Mouse (Mus musculus) CH12F3 (cell line): ENCODE results near the gene Lpcat2b.
"Not testable (repeated sequence)": the region's sequence is repeated elsewhere in the genome, so short reads cannot be mapped to it uniquely, and the experiment has no call there.

ENCODE experiments used
- in situ Hi-C: fragments of 300-500 bp; cut with MboI; formaldehyde crosslinking; loops from 2 replicates; pipeline ENCODE4 v1.14.3; 2020; ENCODE audit warnings: low sequenced_read_pairs

The Lpcat2b gene

DNA sequence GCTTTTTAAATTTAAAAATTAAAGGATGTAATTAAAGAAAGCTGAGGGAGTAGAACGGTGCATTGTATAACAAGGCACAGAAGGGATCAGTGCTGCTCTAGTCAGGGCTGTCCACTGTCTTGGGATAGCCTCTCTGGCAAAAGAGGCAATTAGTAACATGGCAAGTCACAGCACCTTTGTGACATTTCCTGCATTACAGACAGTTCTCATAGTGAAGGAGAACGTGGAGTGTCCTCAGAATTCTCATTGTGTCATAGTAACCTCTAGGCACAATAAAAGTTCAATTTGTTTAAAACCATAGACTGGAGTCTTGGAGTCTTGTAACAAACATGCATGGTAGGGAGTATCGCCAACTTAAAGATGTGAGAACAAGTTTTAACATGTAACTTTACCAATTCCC is at the start of gene Lpcat2b:
Gene Lpcat2b (plus strand): TSS at position 301 of the 400 bp plus-strand sequence.
- in situ Hi-C loops = no loop called here

DNA sequence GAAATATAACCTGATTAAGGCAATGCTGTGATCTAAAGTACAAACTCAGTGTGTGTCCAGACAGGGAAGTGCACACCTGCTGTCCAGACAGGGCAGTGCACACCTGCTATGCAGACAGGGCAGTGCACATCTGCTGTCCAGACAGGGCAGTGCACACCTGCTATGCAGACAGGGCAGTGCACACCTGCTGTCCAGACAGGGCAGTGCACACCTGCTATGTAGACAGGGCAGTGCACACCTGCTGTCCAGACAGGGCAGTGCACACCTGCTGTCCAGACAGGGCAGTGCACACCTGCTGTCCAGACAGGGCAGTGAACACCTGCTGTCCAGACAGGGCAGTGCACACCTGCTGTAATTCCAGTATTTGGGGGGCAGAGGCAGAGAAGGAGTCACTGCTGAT is 44.9 kb upstream of the Lpcat2b start:
- in situ Hi-C loops = not testable (repeated sequence)

DNA sequence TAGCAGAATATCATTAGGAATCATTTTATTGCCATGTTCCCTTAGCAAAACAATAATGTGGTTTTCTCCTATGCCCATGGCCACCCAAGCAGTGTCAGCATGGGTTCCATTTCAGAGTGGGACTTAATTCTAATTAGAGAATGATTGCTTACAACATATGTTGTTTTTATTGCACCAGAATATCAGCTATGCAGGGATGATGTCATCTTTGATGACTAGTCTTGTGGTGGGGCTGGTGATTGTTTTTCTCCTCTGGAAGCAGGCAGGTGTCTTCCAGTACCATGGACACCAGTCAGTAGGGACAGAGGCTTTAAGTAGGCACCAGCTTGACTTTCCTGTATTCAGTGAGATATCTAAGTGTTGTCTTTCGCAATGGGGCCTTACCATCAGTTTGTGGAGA is 43.6 kb upstream of the Lpcat2b start:
- in situ Hi-C loops = no loop called here

DNA sequence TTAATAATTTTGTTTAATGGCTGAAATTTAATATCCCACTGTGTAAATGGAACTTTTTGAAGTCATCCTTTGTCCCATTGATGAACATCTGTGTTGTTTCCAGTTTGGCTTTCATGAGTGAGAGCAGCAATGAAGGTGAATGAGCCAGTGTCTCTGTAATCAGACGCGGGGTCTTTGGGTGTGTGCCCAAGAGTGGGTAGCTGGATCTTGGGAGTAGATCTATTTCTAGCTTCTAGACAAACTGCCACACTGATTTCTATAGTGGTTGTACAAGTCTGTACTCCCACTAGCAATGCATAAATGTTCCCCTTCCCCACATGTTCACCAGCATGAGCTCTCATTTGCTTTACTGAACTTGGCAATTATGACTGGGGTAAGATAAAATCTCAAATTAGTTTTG is 42.0 kb upstream of the Lpcat2b start:
- in situ Hi-C loops = no loop called here

DNA sequence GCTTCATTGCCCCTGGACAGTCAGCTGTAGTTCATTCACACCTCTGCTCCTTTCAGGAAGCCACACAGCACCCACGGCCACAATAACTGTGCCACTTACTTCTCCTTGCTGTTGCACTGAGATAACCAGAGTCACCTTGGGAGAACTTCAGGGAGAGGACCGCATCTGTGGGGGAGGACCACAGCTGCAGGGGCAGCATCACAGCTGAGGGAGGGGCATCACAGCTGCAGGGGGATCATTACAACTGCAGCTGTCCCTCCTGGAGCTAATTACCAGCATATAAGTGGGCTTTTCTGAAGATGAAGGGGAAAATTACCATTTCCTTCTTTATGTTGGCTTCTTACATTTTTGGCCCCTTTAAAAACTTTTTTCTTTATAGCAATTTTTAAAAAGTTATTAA is 36.9 kb upstream of the Lpcat2b start:
- in situ Hi-C loops = no loop called here

DNA sequence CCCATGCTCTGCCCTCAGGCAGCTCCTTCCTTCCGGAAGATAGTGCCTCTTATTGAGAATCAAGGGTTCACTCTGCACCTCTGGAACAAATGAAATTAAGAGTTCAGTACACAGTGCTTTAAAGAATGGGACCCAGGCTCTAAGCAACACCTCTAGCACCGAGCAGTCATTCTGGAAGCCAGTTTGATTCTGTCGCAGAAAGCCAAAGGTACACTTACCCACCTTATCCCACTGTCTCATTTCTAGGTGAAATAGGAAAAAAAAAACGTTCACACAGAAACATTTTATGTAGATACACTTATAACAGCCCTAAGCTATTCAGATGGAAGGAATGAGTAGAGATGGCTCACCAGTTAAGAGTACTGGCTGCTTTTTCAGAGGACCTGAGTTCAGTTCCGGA is 28.9 kb upstream of the Lpcat2b start, which contains the start of gene Ephx4:
Gene Ephx4 (plus strand): TSS at position 301 of the 400 bp plus-strand sequence.
- in situ Hi-C loops = no loop called here

DNA sequence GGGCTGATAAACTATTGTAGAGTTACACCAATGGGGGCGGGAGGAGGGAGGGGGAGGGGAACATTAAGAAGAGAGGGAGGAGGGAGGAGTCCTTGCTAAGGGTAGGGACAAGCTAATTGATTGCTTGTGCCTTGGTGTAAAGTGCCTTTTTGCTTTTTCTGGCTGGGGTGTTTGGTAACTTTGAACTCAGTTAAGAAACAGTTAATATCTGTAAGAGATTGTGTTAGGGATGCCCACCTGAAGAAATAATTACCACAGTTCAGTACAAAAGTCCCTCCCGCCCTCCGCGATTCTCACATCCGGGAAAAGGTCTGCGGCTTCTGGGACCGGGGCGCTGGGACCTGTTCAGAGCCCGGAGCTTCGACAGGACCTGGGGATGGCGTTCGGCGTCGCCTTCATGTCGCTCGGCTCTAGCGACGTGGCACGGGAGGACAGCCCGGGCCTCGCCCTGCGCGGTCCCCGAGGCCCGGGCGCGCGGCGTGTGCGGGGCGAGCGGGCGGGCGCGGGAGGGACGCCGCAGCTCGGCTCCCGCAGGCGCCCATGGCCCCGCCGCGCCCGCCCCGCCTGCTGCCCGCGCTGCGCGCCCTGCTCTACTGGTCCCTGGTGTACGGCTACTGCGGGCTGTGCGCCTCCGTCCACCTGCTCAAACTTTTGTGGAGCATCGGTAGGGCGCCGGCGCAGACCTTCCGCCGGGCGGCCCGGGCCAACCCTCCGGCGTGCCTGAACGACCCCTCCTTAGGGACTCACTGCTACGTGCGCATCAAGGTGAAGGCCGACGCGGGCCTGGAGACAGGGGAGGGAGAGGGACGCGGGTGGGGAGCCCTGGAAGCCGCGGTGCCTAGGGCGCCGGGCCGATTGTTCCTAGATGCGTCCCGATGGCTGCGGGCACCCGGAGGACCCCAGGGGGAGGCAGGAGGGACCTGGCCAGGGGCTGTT is 28.1 kb upstream of the Lpcat2b start:
- in situ Hi-C loops = no loop called here

DNA sequence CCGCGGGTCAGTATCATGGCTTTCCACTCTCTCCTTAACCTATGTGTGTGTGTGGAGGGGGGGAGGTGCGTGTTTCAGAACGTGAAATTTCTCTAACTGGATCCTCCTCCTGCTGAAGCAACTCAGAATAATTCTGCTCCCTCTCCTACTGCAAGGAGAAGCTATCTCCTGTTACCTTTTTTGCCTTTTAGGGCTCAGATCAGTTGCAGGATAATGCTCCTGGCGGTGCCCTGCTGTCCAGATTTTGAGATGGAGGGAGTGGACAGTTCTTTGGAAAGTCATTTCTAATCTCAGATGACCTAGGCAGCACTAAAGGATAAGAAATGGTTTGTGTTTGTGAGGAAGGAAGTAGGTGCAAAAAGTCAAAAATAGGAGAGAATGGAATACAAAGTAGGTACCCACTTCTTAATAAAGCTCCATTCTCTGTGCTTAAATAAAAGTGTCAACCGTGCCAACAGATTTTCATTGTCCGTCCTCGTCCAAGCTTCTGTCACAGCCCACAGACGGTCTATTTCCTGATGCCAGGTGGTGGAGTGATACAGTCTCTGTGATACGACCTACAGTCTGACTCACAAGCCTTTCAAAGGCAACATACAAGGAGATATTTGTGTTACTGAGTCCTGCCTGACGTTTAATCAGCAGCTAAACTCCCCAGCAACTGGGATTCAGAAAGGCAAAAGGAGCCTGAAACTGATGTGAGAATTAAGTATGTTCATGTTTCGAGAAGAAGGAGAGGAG is 27.2 kb upstream of the Lpcat2b start:
- in situ Hi-C loops = no loop called here

DNA sequence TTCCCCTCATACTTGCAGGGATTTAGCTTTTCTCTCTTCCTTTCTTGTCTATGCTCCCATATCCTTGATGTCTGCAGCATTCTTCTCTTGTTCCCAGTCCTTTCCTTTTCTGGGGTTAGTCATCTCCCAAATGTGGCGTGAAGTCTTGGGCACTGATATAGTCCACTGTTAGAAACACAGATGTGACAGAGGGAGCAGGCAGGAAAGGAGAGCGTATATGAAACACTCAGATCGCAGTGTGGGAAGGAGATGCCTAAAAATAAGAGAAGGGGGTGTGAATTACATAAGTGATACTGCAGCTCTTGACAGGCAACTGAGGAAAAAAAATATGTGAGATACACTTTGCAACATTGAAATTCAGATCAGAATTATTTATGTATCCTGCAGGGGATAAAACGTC is 26.0 kb upstream of the Lpcat2b start:
- in situ Hi-C loops = no loop called here

DNA sequence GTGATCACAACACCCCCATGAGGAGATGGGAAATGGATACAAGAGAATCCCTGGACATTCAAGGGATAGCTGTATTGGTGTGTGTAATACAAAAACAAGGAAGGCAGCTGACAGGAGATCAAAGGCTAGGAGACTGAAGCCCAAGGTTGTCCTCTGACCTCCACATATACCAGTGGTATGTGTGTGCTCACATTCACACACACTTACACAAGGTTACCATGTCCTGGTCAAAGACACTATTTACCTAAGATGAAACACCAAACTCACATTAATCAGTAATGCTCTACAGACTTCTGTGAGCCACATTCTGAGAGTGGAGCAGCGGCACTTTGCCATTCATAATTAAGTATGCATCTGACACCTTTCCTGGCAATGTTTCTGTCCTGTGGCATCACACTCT is 21.0 kb upstream of the Lpcat2b start:
- in situ Hi-C loops = no loop called here

DNA sequence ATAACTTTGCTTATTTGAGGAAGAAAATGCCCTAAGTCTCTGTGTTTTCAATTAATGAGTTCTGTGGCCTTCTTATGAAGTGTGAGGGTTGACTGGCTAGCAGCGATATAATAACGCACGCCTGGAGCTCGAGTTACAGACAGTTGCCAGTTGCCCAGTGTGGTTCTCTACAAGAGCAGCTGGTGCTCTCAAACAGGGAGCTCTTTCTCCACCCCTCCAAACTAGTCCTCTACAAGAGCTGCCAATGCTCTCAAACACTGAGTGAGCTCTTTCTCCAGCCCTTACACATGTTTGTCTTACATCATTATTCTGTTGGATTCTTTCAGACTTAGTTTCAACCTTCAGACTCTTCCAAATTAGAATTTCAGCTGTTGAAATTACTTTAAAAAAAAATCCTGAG is 20.0 kb upstream of the Lpcat2b start:
- in situ Hi-C loops = no loop called here

DNA sequence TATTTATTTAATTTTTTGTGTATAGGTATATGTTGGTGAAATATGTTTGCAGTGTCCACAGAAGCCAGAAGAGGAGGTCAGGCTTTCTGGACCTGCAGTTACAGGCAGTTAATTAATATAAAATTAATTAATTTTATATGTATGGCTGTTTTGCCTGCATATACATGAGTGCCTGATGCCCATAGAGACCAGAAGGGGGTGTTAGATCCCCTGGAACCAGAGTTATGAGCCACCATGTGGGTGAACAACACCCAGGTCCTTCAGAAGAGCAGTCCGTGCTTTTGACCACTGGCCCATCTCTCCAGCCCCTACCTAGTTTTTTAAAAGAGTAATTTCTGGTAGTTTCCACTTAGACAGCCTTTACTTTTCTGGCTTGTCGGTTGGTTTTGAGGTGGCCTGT is 19.1 kb upstream of the Lpcat2b start:
- in situ Hi-C loops = no loop called here

DNA sequence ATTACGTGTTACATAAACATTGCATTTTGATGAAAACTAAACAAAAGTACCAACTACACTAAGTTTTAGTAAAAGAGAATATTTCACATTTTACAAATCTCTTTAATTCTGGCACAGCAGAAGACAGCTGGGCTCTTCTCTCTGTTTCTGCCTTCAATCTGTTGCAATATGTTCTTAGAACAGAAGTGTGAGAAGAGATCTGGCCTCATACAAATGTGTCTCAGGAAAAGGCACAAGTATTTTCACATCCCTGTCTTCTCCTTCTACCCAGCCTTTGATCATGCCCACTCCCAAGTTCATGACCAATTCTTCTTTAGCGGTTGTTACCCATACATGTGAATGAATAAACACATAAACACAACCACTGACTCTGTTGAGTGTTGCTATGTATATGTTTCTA is 16.3 kb upstream of the Lpcat2b start:
- in situ Hi-C loops = no loop called here

DNA sequence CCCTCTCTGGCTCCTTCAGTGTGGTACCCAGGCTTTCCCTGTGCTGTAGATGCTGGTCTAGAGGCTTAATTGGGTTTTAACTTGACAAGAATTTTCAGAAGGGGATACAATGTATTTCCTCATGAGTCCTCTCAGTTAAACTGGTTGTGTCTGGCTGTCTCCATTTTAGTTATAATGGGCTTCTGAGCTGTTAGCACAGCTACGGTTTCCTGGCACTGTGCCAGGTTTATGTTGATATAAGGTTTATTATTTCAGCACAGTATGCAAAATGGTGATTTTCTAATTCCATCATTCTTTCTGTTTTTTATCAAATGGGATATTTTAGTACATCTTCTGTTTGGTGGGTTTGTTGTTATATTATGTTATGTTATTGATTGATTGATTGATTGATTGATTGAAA is 9.7 kb upstream of the Lpcat2b start:
- in situ Hi-C loops = no loop called here

DNA sequence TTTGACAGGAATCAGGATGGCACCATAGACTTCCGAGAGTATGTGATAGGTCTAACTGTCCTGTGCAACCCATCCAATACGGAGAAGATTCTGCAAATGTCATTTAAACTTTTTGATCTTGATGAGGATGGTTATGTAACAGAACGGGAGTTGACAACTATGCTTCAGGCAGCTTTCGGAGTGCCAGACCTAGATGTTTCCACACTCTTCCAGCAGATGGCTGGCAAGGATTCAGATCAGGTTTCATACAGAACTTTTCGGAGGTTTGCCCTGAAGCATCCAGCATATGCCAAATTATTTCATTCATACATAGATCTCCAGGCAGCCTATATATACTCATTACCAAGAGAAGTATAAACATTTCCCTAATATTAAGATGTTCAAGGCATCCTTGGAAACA is 2.7 kb downstream of the Lpcat2b start:
- in situ Hi-C loops = no loop called here

DNA sequence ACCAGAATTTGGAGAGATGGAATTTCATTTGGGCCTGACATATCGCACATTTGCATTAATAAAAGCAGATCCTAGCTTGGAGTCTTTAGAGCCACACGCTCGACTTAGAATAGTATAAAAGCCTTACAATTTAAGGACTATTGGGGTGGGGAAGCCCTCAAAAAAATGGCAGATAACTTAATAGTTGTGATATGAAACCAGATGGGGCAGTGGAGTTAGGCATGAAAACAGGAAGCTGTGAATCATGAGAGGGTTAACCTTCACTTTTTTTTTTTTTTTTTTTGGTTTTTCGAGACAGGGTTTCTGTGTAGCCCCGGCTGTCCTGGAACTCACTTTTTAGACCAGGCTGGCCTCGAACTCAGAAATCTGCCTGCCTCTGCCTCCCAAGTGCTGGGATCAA is 4.8 kb downstream of the Lpcat2b start:
- in situ Hi-C loops = no loop called here

DNA sequence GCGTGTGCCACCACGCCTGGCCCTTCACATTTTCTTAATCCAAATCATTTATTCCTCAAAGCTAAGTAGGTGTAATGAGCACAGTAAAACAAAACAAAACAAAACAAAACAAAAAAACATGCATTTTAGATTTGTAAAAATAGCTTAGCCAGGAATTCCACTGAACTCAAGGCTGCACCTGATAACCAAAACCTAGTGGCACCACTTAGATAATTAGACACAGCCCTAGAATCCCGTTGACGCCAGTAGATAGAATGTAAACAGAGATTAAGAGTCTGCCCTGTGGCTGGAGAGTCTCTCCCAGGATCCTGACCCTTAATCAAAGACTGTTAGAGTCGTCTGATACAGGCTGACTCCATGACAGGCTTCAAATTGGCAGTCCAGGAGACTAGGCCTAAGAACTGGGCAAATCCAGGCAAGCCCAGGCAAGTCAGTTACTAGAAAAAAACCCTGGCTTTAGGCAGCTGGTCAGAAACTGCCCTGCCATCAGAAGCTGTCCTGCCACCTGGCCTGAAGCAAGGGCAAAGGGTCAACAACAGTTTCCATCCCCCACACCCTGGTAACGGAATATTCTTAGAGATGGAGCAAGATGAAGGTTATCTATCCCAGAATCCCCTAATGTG is 5.3 kb downstream of the Lpcat2b start:
- in situ Hi-C loops = no loop called here

DNA sequence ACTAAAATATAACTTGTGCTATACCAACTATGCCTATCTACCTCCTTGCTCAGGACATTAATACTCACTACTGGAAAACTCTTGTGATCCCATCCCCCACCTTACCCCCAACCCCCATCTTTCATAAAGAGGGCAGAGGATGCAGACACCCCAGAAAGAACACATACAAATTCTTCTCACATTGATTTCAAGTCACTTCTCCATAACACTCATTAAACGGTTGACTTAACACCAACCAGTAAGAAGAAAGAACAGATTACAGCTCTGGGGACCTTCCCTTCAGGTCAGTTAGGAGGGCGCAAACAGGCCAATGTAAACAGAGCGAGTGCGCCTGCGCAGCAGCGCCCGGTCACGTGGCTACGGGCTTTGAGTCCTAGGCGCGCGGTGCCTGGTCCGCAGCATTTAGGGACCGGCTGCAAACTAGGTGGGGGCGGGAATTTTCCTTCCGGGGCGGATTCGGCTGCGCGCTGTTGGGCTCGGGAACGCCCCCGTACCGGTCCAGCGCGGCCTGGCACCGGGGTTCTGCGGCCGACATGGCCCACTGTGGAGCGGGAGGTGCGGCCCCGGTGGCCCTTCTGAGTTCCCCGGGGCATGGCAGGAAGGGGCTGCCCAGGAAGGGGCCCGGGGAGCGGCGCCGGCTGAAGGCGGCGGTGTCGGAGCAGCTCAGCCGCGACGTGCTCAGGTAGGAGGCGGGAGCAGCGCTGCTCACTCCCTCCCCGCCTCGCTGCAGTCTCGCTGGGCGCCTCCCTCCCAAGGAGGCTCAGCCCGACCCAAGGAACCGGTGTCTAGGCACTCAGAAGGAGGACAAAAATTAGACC is 6.3 kb downstream of the Lpcat2b start, which contains the start of gene Btbd8:
Gene Btbd8 (plus strand): TSS at position 534 of the 818 bp plus-strand sequence.
- in situ Hi-C loops = no loop called here

DNA sequence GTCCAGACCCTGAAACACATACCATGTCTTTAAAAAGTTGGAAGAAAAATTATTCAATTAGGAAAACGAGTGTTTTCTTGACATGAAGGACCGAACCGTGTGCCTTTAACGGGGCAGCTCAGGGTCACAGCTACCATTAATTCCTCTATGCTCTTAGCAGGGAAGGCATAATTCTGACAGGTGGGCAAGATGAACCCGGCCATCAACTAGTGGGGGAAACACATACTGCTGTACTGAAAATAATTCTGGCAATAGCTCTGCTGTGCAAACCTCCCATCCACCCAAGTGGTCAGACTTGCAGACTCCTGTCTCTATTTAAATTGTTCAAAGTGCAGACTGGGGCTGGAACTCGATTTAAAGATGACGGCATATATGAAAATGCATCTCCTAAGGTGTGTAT is 7.0 kb downstream of the Lpcat2b start:
- in situ Hi-C loops = no loop called here

DNA sequence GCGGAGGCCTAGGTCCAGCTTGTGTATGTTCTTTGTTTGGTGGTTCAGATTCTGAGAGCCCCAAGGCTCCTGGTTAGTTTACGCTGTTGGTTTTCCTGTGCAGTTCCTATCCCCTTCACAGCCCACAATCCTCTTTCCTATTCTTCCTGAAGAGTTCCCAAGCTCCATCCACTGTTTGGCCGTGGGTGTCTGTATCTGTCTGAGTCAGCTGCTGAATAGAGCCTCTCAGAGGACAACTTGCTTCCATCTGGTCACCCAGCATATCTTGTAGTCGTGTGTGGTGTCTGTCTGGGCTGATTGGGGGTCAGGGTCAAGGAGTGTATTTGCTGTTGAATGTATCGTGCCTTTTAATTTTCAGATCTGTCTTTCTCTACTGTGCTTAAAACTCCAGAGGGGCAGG is 10.5 kb downstream of the Lpcat2b start:
- in situ Hi-C loops = no loop called here

DNA sequence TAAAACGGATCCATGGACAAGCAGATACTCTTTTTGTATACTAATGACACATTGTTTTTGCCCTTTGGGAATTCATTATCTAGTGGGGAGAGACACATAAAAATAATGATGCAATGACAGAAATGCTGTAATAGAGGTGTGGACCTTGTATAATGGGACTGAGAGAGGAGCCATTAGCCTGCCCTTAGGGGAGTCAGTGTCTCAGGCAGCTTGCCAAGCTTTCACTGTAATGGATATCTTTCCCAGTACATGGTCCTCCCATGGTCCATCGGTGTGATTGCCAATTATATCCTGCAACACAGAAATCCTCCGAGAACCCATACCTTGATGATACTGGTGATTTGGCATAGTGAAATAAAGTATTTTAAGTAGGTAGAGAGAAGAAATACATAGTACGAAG is 12.9 kb downstream of the Lpcat2b start:
- in situ Hi-C loops = no loop called here
